Mouse (Mus musculus) forebrain, embryonic 16.5 days (tissue): ENCODE measurements around the gene Unc45a. TPM values are rescaled to one million over a fixed set of nuclear protein-coding genes. Genes with fewer than 3 reads are reported as not detected.

ENCODE experiments used
- ATAC-seq: fragments of 200-750 bp; cut with Nextera tagmentation; 2 replicates; pipeline ENCODE4 v1.8.0; 2017; ENCODE audit warnings: mild to moderate bottlenecking, moderate library complexity
- H3K27ac ChIP-seq: fragments of 300-500 bp; sonication (generic); 2 replicates; pipeline ENCODE4 v1.5.1; 2014; ENCODE audit warnings: low read length, control low read depth
- H3K27me3 ChIP-seq: fragments of 300-500 bp; sonication (generic); replicated peaks from 2 replicates; pipeline ENCODE4 v1.6.1; 2014; ENCODE audit warnings: low read length; ENCODE audit not compliant: control insufficient read depth, insufficient read depth
- H3K36me3 ChIP-seq: fragments of 300-500 bp; sonication (generic); 2 replicates; pipeline ENCODE4 v1.6.1; 2014; ENCODE audit not compliant: control insufficient read depth, insufficient read depth
- H3K4me1 ChIP-seq: fragments of 300-500 bp; sonication (generic); replicated peaks from 2 replicates; pipeline ENCODE4 v1.6.1; 2014; ENCODE audit warnings: low read length; ENCODE audit not compliant: control insufficient read depth, insufficient read depth
- H3K4me2 ChIP-seq: fragments of 300-500 bp; sonication (generic); 2 replicates; pipeline ENCODE4 v1.6.1; 2014; ENCODE audit warnings: mild to moderate bottlenecking, low read length, control low read depth
- H3K4me3 ChIP-seq: fragments of 300-500 bp; sonication (generic); replicated peaks from 2 replicates; pipeline ENCODE4 v1.5.1; 2014; ENCODE audit warnings: mild to moderate bottlenecking, low read length, control low read depth
- H3K9ac ChIP-seq: fragments of 300-500 bp; sonication (generic); replicated peaks from 2 replicates; pipeline ENCODE4 v1.6.1; 2014; ENCODE audit warnings: low read depth, low read length, control low read depth
- H3K9me3 ChIP-seq: fragments of 300-500 bp; sonication (generic); 2 replicates; pipeline ENCODE4 v1.6.1; 2016; ENCODE audit warnings: low read length; ENCODE audit not compliant: control insufficient read depth
- WGBS: fragments of 180-500 bp; shearing (Covaris S2); extraction: QIAGEN DNeasy Blood & Tissue Kit; methylation state at CpG from one replicate; pipeline ENCODE4 v1.1.7; 2014; 5-methylcytosine and 5-hydroxymethylcytosine counted together
- polyA plus RNA-seq: library from polyadenylated mRNA; unstranded; fragments of >200 nt; fragmentation: Nextera tagmentation; extraction: Ambion mirVana; gene quantifications from 2 replicates; pipeline ENCODE4 v1.2.1, GENCODE M21; 2015

Gene Unc45a
- polyA plus RNA-seq, 1 experiment from 2014 or later, result 56.3 TPM

DNA sequence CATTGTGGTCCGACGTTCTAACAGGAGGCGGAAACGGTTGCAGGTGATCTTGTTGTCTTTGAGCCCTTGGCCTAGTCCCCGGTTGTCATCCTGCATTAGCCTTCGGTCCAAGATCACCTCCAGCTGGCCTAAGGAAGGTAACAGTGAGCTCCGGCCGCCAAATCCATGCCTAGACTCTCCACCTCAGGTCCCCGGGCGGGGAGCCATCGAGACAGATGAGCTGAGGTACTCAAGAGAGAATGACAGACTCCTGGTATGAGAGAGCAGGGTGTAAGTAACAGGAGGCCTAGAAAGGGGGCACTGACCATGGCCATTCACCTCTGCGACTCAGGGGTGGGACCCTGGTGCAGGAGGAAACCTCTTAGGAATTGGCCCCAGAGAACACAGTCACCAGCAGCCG lies 15.5 kb upstream of the Unc45a start:
- Histone ChIP-seq H3K9ac (no peak overlapping the region), H3K4me1 (no peaks in the 10 kb centered on the region; the same call in 1 of the 2 replicates), H3K36me3 (peaks cover 20% of the 10 kb centered on the region), H3K4me2 (no peak overlapping the region), H3K27ac (no peak overlapping the region), H3K4me3 (no peak overlapping the region), H3K9me3 (no peaks in the 10 kb centered on the region), H3K27me3 (no peaks in the 10 kb centered on the region)
- no peak for ATAC-seq
- WGBS, result 88% methylated on average over 13 of the region's 13 CpGs

DNA sequence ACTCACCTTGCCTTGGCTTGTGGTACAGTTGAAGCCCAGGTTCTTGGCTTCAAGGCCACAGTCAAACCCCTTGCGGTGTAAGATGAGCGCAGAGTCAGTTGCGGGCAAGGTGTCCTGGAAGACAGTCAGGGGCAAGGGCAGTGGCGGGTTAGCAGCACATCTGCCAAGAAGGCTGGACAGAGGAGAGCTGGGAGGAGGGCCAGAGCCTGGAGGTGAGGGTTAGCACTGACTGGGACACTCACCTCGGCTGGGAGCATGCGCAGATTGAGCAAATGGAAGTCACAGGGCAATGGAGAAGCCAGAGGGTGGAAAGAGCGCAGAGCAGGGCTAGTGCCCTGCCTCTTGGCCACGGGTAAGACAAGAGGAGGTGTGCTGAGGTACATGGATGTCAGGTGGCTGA lies 12.1 kb upstream of the Unc45a start:
- Histone ChIP-seq H3K9ac (no peak overlapping the region), H3K4me1 (no peaks in the 10 kb centered on the region; the same call in 1 of the 2 replicates), H3K4me2 (no peak overlapping the region), H3K27ac (no peak overlapping the region), H3K36me3 (peaks cover 22% of the 10 kb centered on the region), H3K27me3 (no peaks in the 10 kb centered on the region), H3K4me3 (no peak overlapping the region), H3K9me3 (no peaks in the 10 kb centered on the region)
- 93% methylated on average over 8 of the region's 8 CpGs for WGBS
- no peak for ATAC-seq

DNA sequence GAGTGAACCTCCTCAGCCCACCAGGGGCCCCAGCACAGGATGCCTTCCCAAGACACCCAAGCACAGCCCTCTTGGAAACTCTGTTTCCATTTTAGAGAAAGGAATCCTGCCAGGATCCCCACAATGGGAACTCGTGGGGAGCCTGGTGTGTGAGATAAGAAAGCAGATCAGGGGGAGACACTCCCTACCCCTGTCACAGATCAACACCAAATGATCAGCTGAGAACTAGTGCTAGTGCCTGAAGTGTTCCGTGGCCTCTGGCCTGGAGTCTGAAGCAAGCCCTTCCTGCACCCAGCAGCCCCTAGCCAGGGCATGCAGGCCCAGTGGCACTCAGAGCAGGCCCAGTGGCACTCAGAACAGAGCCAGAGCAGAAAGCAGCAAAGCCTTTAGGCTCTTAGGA lies 10.0 kb upstream of the Unc45a start:
- Histone ChIP-seq H3K36me3 (peaks cover 22% of the 10 kb centered on the region), H3K9ac (no peak overlapping the region), H3K4me1 (no peaks in the 10 kb centered on the region), H3K27ac (no peak overlapping the region), H3K4me3 (no peak overlapping the region), H3K4me2 (no peak overlapping the region), H3K9me3 (no peaks in the 10 kb centered on the region), H3K27me3 (no peaks in the 10 kb centered on the region)
- 71% methylated on average over 2 of the region's 2 CpGs for WGBS
- no peak for ATAC-seq

GRCm38 (mm10) chr7:80347670-80348586 lies 7.1 kb upstream of the Unc45a start:
- no peak overlapping the region for H3K9ac ChIP-seq
- no peaks in the 10 kb centered on the region for H3K27me3 ChIP-seq
- no peak overlapping the region for H3K4me2 ChIP-seq
- H3K36me3 ChIP-seq, result peaks cover 16% of the 10 kb centered on the region
- H3K27ac ChIP-seq, result no peak overlapping the region
- peaks cover 7% of the 10 kb centered on the region for H3K4me1 ChIP-seq
- H3K9me3 ChIP-seq, result no peaks in the 10 kb centered on the region
- WGBS, result 63% methylated on average over 13 of the region's 13 CpGs
- no peak overlapping the region for H3K4me3 ChIP-seq
- no peak for ATAC-seq

DNA sequence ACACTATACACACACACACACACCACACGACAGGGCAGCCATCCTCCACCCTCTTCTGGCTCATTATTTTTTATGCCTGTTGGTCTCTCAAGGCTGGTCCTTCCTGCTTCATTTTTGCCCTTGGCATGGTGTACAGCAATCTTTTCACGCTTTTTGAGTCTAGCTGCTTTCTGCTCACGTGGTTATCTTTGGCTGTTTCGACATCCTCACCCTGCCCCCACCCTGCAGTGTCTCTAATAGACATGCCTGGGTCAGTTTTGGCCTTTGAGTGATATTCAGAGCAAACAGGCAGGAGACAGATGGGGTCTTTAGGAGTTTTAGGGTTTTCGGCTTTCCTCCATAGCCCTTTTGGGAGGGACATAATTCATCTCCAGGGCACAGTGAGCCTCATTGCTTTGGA lies 6.0 kb upstream of the Unc45a start:
- 88% methylated on average over 5 of the region's 5 CpGs for WGBS
- Histone ChIP-seq H3K4me2 (no peak overlapping the region), H3K9me3 (no peaks in the 10 kb centered on the region), H3K36me3 (peaks cover 10% of the 10 kb centered on the region), H3K9ac (no peak overlapping the region), H3K4me1 (peaks cover 13% of the 10 kb centered on the region), H3K27ac (no peak overlapping the region), H3K27me3 (no peaks in the 10 kb centered on the region), H3K4me3 (no peak overlapping the region)
- no peak for ATAC-seq

GRCm38 (mm10) chr7:80346173-80346572 lies 5.4 kb upstream of the Unc45a start:
- H3K27me3 ChIP-seq, result no peaks in the 10 kb centered on the region
- H3K9ac ChIP-seq, result no peak overlapping the region
- H3K36me3 ChIP-seq, result peaks cover 7% of the 10 kb centered on the region
- H3K27ac ChIP-seq, result no peak overlapping the region
- WGBS, result 94% methylated on average over 9 of the region's 9 CpGs
- H3K4me2 ChIP-seq, result no peak overlapping the region
- no peak for ATAC-seq
- H3K4me3 ChIP-seq, result no peak overlapping the region
- H3K9me3 ChIP-seq, result no peaks in the 10 kb centered on the region
- peaks cover 14% of the 10 kb centered on the region for H3K4me1 ChIP-seq

DNA sequence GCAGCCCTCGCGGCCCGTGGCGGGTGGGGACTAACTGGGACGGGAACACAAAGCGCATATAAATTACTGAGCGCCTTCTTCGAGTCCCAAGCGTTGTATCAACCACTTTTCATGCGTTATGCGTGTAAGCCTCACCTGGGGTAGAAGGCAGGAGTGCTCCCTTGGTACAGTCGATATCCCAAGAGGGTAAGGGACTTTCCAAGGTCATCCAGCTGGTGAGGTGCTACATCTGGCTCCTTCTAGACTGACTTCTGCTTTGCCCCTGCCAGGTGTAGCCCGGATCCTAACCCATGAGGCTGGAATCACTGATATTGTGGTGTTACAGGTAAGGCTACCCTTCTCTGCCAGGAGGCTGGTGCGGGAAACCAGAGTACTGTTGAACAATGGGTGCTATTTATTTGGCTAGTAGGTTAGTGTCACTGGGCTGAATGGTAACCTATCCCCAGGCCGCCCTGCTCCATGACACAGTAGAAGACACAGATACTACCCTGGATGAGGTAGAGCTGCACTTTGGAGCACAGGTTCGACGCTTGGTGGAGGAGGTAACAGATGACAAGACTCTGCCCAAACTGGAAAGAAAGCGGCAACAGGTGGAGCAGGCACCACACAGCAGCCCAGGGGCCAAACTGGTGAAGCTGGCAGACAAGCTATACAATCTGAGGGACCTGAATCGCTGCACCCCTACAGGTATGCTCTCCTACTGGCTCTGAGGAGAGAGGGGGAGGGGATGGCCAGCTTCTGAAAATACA lies 2.6 kb upstream of the Unc45a start:
- peak overlapping the region; percentile 73 for H3K27ac ChIP-seq
- no peaks in the 10 kb centered on the region for H3K27me3 ChIP-seq
- H3K9ac ChIP-seq, result peak overlapping the region; percentile 72
- peak overlapping the region; percentile 79 for H3K4me2 ChIP-seq
- peak overlapping the region; percentile 52 for H3K4me3 ChIP-seq
- peaks cover 33% of the 10 kb centered on the region for H3K4me1 ChIP-seq
- no peaks in the 10 kb centered on the region for H3K36me3 ChIP-seq
- peak; percentile 6; the same call in 1 of the 2 replicates for ATAC-seq
- H3K9me3 ChIP-seq, result no peaks in the 10 kb centered on the region
- WGBS, result 25% methylated on average over 19 of the region's 19 CpGs

- Histone ChIP-seq H3K4me1 (peaks cover 39% of the 10 kb centered on the region), H3K9ac (peak within 1 kb of the TSS; percentile 72), H3K9me3 (no peaks in the 10 kb centered on the region), H3K27me3 (no peaks in the 10 kb centered on the region), H3K36me3 (no peaks in the 10 kb centered on the region), H3K4me2 (peak within 1 kb of the TSS; percentile 79), H3K4me3 (peak within 1 kb of the TSS; percentile 52), H3K27ac (peak within 1 kb of the TSS; percentile 73)
- WGBS, result under 1% methylated on average over 25 of the region's 25 CpGs
- ATAC-seq, result peak; percentile 41
Observed at GRCm38 (mm10) chr7:80342858-80343257, 2.1 kb upstream of the Unc45a start, which contains the start of gene Hddc3. Gene Hddc3, plus strand, starts transcription at chr7:80343104.

DNA sequence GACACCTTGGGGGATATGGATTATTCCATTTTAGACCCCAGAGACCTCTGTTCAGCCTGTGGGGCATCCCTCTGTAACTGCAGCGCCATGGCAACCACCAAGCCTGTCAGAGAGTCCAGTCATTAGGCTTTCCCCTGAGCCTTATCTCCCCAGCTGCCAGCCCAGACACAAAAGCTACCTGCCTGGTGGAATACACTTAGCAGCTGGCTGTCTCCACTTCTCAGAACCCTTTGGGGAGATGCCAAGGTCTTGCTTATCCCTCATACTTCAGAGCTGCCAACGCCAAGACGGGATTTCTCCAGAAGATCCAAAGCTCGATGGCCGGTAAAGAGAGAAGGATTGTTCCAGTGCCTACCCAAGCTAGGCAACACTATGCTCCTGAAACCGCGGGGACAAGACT lies 988 bp upstream of the Unc45a start:
- Histone ChIP-seq H3K4me2 (no peak overlapping the region), H3K9me3 (no peaks in the 10 kb centered on the region), H3K27me3 (no peaks in the 10 kb centered on the region), H3K27ac (no peak overlapping the region), H3K9ac (no peak overlapping the region), H3K36me3 (peaks cover 4% of the 10 kb centered on the region; the same call in 1 of the 2 replicates), H3K4me1 (peaks cover 44% of the 10 kb centered on the region), H3K4me3 (no peak overlapping the region)
- WGBS, result 75% methylated on average over 7 of the region's 7 CpGs
- no peak for ATAC-seq
